Mouse (Mus musculus): Measurements from ENCODE around the gene C1qtnf3. TPM values are rescaled to one million over a fixed set of nuclear protein-coding genes. Genes with fewer than 3 reads are reported as not detected.

C1qtnf3 gene
- polyA plus RNA-seq, 1 experiment from 2014 or later = 8.6 TPM

DNA sequence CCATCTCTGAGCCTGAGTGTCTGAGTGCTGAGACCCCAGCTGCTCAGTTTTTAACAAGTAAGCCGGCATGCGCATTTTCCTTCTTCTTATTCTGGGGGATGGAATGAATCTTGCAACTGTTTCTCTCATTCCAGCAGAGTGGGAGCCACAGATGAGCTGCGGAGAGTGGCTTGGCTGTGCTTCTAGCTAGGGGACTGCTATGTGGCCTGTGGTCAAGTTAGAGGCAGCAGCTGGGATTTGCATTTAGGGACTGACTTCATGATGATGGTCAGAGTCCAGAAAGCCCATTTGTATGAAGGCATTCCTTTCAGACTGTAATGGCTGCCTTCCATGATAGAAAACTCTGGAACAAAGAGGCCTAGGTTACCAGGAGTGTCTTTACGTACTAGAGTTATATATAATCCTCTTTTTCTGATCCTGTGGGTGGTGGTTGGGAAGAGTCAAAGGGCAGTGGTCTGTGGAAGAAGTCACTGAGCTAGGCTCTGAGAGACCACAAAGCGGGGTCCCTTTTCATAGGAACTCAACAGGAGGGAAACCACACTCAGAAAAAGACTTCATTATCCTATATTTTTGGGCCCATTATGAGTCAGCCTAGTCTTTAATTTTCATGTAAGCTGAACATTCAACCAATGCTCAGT lies 23.4 kb upstream of the C1qtnf3 start:
- Histone ChIP-seq H3K4me3 (replicated peaks) (no peak overlapping the region), H3K9ac (replicated peaks) (no peak overlapping the region), H3K27me3 (no peaks in the 10 kb centered on the region), H3K4me2 (no peak overlapping the region), H3K9me3 (no peaks in the 10 kb centered on the region), H3K36me3 (no peaks in the 10 kb centered on the region), H3K4me1 (replicated peaks) (no peaks in the 10 kb centered on the region), H3K27ac (no peak overlapping the region)
- ATAC-seq (ENCODE audit: insufficient number of reproducible peaks, insufficient read depth, low FRiP score, low TSS enrichment, low read depth) = no peak
- 91% methylated on average over 5 of the region's 5 CpGs for WGBS

- Histone ChIP-seq H3K4me1 (replicated peaks) (no peaks in the 10 kb centered on the region), H3K9me3 (no peaks in the 10 kb centered on the region), H3K36me3 (no peaks in the 10 kb centered on the region), H3K27me3 (no peaks in the 10 kb centered on the region), H3K4me3 (replicated peaks) (no peak overlapping the region), H3K27ac (no peak overlapping the region), H3K4me2 (no peak overlapping the region), H3K9ac (replicated peaks) (no peak overlapping the region)
- ATAC-seq (ENCODE audit: insufficient number of reproducible peaks, insufficient read depth, low FRiP score, low TSS enrichment, low read depth) = no peak
- WGBS = 77% methylated on average over 1 of the region's 1 CpGs
Measured at GRCm38 (mm10) chr15:10933930-10934329, 18.2 kb upstream of the C1qtnf3 start.

DNA sequence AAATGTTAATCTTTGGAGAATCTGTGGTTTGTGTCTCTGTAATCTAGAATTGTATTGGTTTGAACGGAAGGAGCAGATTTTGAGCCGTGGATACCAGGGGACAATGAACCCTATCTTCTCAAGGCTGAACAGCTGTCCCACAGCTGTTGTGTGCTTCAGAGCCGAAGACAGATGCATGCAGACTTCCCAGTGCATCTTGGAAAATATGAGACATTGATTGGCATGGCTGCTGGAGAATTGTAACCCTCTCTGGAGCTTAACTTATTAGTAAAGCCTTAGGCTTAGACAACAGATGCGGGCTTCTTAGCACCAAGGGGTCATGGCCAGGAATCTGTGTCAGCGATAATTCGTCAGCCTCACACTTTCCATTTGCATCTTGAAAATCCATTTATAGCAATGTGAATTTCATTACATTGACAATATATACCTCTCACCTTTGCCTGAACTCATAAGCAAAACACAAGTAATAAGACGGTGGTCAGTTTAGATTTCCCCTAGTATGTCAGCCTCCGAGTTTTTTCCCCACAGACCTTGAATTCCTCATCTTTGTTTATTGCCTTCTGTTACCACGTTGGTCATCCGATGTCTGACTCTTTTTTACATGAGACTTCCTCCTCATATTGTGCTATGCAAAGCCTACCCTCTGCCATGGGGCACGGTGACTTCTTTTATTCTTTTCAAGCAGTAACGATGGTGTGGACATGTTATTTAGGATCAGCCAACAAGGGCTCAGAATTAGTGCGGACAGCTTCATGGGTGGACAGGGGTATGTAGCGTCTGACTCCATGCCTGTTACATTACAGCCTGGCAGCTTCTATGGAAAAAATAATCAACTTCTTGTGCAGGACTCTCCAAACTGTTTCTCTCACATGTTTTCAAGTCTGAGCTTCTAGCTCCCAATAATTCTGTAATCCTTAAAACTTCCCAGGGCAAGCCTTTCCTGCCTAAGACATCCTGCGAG lies 11.7 kb upstream of the C1qtnf3 start:
- no peak overlapping the region for H3K4me2 ChIP-seq
- H3K9ac ChIP-seq (replicated peaks) = no peak overlapping the region
- H3K4me1 ChIP-seq (replicated peaks) = no peaks in the 10 kb centered on the region
- H3K9me3 ChIP-seq = no peaks in the 10 kb centered on the region
- H3K4me3 ChIP-seq (replicated peaks) = no peak overlapping the region
- no peaks in the 10 kb centered on the region for H3K27me3 ChIP-seq
- H3K27ac ChIP-seq = no peak overlapping the region
- WGBS = 64% methylated on average over 15 of the region's 15 CpGs
- ATAC-seq (ENCODE audit: insufficient number of reproducible peaks, insufficient read depth, low FRiP score, low TSS enrichment, low read depth) = peak; percentile 66; the same call in 1 of the 2 replicates
- no peaks in the 10 kb centered on the region for H3K36me3 ChIP-seq

DNA sequence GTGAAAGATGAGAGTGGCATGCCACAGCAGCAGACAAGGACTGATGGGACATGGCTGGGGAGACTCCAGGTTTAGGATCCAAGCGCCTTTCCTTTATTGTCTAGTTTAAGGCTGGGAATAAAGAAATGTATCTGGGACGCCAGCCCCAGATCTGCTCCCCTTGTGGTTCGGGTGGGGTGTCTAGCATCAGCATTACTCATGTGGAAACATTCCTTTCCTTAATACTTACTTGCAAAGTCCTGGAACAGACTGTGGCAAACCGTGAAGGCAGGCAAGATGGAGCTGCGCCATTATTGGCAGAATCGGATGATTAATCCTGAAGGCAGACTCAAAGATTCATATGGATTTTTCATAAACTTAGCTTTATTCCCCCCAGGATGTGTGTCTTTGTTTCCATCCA lies 10.2 kb upstream of the C1qtnf3 start:
- H3K36me3 ChIP-seq = no peaks in the 10 kb centered on the region
- H3K9ac ChIP-seq (replicated peaks) = no peak overlapping the region
- no peaks in the 10 kb centered on the region for H3K4me1 ChIP-seq (replicated peaks)
- no peak for ATAC-seq (ENCODE audit: insufficient number of reproducible peaks, insufficient read depth, low FRiP score, low TSS enrichment, low read depth)
- no peak overlapping the region for H3K4me2 ChIP-seq
- H3K27me3 ChIP-seq = no peaks in the 10 kb centered on the region
- no peak overlapping the region for H3K4me3 ChIP-seq (replicated peaks)
- WGBS = 80% methylated on average over 6 of the region's 6 CpGs
- no peak overlapping the region for H3K27ac ChIP-seq
- H3K9me3 ChIP-seq = no peaks in the 10 kb centered on the region

DNA sequence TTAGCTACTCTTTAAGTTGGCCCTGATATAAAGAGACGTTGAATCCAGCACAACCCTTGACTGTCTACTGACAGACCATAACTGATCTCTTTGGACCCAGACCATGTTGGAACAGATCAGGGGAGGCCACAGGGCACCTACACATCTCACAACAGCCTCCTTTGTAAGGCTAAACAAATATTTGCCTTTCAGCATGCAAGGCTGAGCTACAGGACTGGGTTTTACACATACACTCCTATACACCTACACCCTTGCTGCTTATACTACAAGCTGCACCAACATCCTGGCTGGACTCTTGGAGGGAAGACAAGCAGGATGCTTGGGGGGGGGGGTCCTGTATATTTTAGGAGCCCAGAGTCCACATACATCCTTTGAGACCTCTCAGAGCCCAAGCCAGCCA lies 4.3 kb upstream of the C1qtnf3 start:
- H3K36me3 ChIP-seq = no peaks in the 10 kb centered on the region
- no peak overlapping the region for H3K27ac ChIP-seq
- no peak overlapping the region for H3K9ac ChIP-seq (replicated peaks)
- H3K4me1 ChIP-seq (replicated peaks) = 0 out of 2 replicates have a peak, but pooled peaks cover 4% of the 10 kb centered on the region
- no peaks in the 10 kb centered on the region for H3K27me3 ChIP-seq
- ATAC-seq (ENCODE audit: insufficient number of reproducible peaks, insufficient read depth, low FRiP score, low TSS enrichment, low read depth) = no peak
- WGBS = 81% methylated on average over 1 of the region's 1 CpGs
- H3K4me3 ChIP-seq (replicated peaks) = no peak overlapping the region
- no peak overlapping the region for H3K4me2 ChIP-seq
- H3K9me3 ChIP-seq = no peaks in the 10 kb centered on the region

DNA sequence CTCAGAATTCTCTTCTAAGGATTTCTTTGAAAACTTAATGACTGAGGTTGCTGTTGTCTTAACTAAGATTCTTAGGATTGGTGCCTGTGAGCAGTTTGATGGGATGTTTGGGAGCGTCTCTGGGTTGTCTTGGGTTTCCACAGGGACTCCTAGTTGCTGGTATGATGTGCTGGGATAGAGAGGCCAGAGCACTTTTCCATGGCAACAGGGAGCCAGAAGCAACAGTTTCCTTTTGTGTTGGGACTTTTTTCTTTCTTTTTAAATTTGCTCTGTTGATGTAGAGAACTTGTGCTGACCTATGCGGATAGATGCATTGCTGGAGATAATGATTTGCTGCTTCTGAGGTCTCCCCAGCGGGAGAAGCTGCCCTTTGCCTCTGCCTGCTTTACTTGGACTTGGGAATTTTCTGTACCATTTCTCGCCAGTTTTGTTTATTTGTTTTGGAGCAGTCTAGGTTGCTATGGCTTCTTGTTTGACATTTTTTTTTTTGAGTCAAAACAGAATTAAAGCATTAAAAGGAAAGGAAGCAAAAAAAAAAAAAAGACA lies 701 bp downstream of the C1qtnf3 start:
- WGBS = 64% methylated on average over 4 of the region's 4 CpGs
- Histone ChIP-seq H3K36me3 (no peaks in the 10 kb centered on the region), H3K9me3 (no peaks in the 10 kb centered on the region), H3K4me3 (replicated peaks) (no peak overlapping the region), H3K27ac (no peak overlapping the region), H3K9ac (replicated peaks) (no peak overlapping the region), H3K27me3 (no peaks in the 10 kb centered on the region), H3K4me2 (peak overlapping the region; percentile 11; the same call in 1 of the 2 replicates), H3K4me1 (replicated peaks) (0 out of 2 replicates have a peak, but pooled peaks cover 4% of the 10 kb centered on the region)
- ATAC-seq (ENCODE audit: insufficient number of reproducible peaks, insufficient read depth, low FRiP score, low TSS enrichment, low read depth) = no peak

DNA sequence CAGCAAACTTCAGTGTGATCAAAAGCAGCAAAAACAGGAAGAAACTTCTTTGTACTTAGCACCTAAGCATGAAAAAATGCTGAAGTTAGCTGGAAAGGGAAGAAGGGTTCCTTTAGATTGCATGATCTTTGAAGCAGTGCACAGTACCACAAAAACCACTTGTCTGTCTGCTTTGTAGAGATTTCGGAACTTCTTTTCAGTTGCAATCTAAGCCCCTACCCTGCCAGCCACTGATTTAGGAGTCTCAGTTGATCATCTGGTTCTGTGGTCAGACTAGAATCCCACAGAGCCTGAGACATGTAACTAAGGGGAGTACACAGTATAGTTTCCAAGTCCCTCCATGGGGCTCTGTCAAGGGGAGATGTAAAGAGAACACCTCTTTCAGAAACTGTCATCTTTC lies 1.3 kb downstream of the C1qtnf3 start:
- 79% methylated on average over 1 of the region's 1 CpGs for WGBS
- no peaks in the 10 kb centered on the region for H3K27me3 ChIP-seq
- no peaks in the 10 kb centered on the region for H3K36me3 ChIP-seq
- ATAC-seq (ENCODE audit: insufficient number of reproducible peaks, insufficient read depth, low FRiP score, low TSS enrichment, low read depth) = no peak
- H3K9me3 ChIP-seq = no peaks in the 10 kb centered on the region
- 0 out of 2 replicates have a peak, but pooled peaks cover 4% of the 10 kb centered on the region for H3K4me1 ChIP-seq (replicated peaks)
- no peak overlapping the region for H3K9ac ChIP-seq (replicated peaks)
- no peak overlapping the region for H3K27ac ChIP-seq
- H3K4me2 ChIP-seq = no peak overlapping the region
- H3K4me3 ChIP-seq (replicated peaks) = no peak overlapping the region

GRCm38 (mm10) chr15:10954381-10955016 lies 2.4 kb downstream of the C1qtnf3 start:
- Histone ChIP-seq H3K9ac (replicated peaks) (no peak overlapping the region), H3K27ac (no peak overlapping the region)

GRCm38 (mm10) chr15:10955156-10955555 lies 3.0 kb downstream of the C1qtnf3 start:
- Histone ChIP-seq H3K4me3 (replicated peaks) (no peak overlapping the region), H3K27ac (no peak overlapping the region), H3K27me3 (no peaks in the 10 kb centered on the region), H3K4me1 (replicated peaks) (0 out of 2 replicates have a peak, but pooled peaks cover 4% of the 10 kb centered on the region), H3K36me3 (no peaks in the 10 kb centered on the region), H3K9ac (replicated peaks) (no peak overlapping the region), H3K9me3 (no peaks in the 10 kb centered on the region), H3K4me2 (no peak overlapping the region)
- 52% methylated on average over 5 of the region's 5 CpGs for WGBS
- ATAC-seq (ENCODE audit: insufficient number of reproducible peaks, insufficient read depth, low FRiP score, low TSS enrichment, low read depth) = no peak

More at GRCm38 (mm10) chr15:10954381-10955016, 2.4 kb downstream of the C1qtnf3 start:
- Histone ChIP-seq H3K36me3 (no peaks in the 10 kb centered on the region), H3K4me1 (replicated peaks) (0 out of 2 replicates have a peak, but pooled peaks cover 4% of the 10 kb centered on the region), H3K4me2 (no peak overlapping the region), H3K27me3 (no peaks in the 10 kb centered on the region), H3K9me3 (no peaks in the 10 kb centered on the region), H3K4me3 (replicated peaks) (no peak overlapping the region)
- ATAC-seq (ENCODE audit: insufficient number of reproducible peaks, insufficient read depth, low FRiP score, low TSS enrichment, low read depth) = no peak
- 92% methylated on average over 6 of the region's 6 CpGs for WGBS

DNA sequence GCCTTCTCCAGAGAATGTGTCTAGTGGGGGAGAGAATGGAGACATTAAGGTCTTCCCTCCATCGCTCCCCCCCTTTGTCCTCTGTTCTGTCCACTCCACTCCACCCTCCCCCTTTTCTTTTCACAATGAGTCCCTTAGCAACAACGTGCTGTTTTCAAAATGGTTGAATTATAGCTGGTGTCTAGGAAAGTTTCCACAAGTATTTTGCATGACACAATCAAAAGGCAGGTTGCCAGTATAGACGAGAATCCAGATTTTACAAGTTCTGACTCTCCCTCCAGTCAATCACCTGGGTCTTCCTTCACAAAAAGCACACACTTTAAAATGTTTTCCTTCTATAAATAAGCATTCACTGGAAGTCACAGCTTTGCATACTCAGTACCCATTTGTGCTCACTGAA lies 4.6 kb downstream of the C1qtnf3 start:
- 62% methylated on average over 3 of the region's 3 CpGs for WGBS
- Histone ChIP-seq H3K4me2 (no peak overlapping the region), H3K4me3 (replicated peaks) (no peak overlapping the region), H3K9me3 (no peaks in the 10 kb centered on the region), H3K36me3 (no peaks in the 10 kb centered on the region), H3K27me3 (no peaks in the 10 kb centered on the region), H3K4me1 (replicated peaks) (0 out of 2 replicates have a peak, but pooled peaks cover 4% of the 10 kb centered on the region), H3K27ac (no peak overlapping the region), H3K9ac (replicated peaks) (no peak overlapping the region)
- ATAC-seq (ENCODE audit: insufficient number of reproducible peaks, insufficient read depth, low FRiP score, low TSS enrichment, low read depth) = no peak

Data from limb, embryonic 12.5 days (tissue).